Mouse (Mus musculus) ES-Bruce4 (cell line): ENCODE data around the gene Ccdc9. TPM values are rescaled to one million over a fixed set of nuclear protein-coding genes. Genes with fewer than 3 reads are reported as not detected.
A peak's percentile ranks its signal among the peaks of the same experiment; 100 is the strongest.

Experiments
- H3K27ac ChIP-seq: 2 replicates; pipeline ENCODE4 v1.5.1; 2012; ENCODE audit warnings: low read length, inconsistent platforms; ENCODE audit not compliant: insufficient read depth
- H3K27me3 ChIP-seq: 2 replicates; pipeline ENCODE4 v1.6.1; 2012; ENCODE audit warnings: mild to moderate bottlenecking, low read length, inconsistent platforms; ENCODE audit not compliant: control insufficient read depth, poor library complexity, insufficient read depth, severe bottlenecking
- H3K36me3 ChIP-seq: 2 replicates; pipeline ENCODE4 v1.6.1; 2012; ENCODE audit warnings: inconsistent platforms, mild to moderate bottlenecking, low read length, moderate library complexity; ENCODE audit not compliant: control insufficient read depth, poor library complexity, insufficient read depth, severe bottlenecking
- H3K4me1 ChIP-seq: one replicate; pipeline ENCODE4 v1.8.1; 2011; ENCODE audit warnings: low read length; ENCODE audit not compliant: control insufficient read depth, insufficient read depth
- H3K4me3 ChIP-seq: 2 replicates; pipeline ENCODE4 v1.5.1; 2011; ENCODE audit warnings: low read depth, mild to moderate bottlenecking, low read length
- H3K9ac ChIP-seq: 2 replicates; pipeline ENCODE4 v1.6.1; 2012; ENCODE audit warnings: low read depth, mild to moderate bottlenecking, inconsistent platforms; ENCODE audit not compliant: poor library complexity, severe bottlenecking
- H3K9me3 ChIP-seq: replicated peaks from 2 replicates; pipeline ENCODE4 v1.6.1; 2012; ENCODE audit warnings: mild to moderate bottlenecking, low read length, inconsistent platforms; ENCODE audit not compliant: control insufficient read depth, poor library complexity, insufficient read depth, severe bottlenecking
- CTCF ChIP-seq: IDR thresholded peaks from one replicate; pipeline ENCODE4 v1.8.1; 2011; ENCODE audit warnings: low read depth, low read length
- EP300 ChIP-seq: IDR thresholded peaks from 2 replicates; pipeline ENCODE4 v1.6.1; 2011; ENCODE audit warnings: low read depth, low read length; ENCODE audit not compliant: insufficient read depth
- POLR2A ChIP-seq: IDR thresholded peaks from one replicate; pipeline ENCODE4 v1.8.1; 2011; ENCODE audit warnings: low read length; ENCODE audit not compliant: insufficient read depth
- polyA plus RNA-seq: library from polyadenylated mRNA; stranded (reverse); fragments of >200 nt; gene quantifications from 2 replicates; pipeline ENCODE4 v1.2.4, GENCODE M21; 2011; ENCODE audit warnings: low read depth; ENCODE audit not compliant: missing spikeins, insufficient read depth, insufficient read length

The Ccdc9 gene
- polyA plus RNA-seq, 1 experiment: 86.6 TPM

DNA sequence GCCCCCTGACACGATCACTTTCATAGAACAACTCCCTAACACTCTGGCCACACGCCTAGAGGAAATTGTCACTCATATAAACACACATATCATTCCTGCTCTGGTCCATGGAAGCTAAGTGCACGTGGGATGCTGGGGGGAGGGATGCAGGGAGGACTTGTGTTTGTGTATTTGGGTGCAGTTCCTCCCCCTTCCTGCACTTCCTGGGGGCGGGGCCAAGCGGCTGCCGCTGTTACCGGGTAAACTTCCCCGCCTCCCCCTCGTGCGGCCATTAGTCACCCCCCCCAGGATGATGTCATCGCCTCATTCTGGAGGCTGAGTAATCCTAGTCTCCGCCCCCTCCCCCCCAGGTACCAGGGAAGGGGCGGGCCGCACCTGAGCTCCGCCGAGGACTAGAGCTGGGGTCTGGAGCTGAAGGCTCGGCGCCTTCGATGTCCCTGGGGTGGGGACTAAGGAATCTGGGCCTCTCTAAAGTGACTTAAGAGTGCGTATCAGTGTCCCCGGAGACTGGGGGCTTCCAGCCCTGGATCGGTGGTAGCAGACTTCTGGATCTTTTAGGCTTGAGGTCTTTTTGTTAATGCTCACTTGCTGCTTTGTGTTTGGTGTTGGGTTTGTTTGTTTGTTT, 10.3 kb upstream of the Ccdc9 start:
- Histone ChIP-seq H3K27ac (peak overlapping the region; percentile 55), H3K27me3 (no peaks in the 10 kb centered on the region), H3K9me3 (no peaks in the 10 kb centered on the region), H3K36me3 (no peaks in the 10 kb centered on the region), H3K4me1 (peaks cover 1% of the 10 kb centered on the region), H3K9ac (peak overlapping the region; percentile 57; the same call in 1 of the 2 replicates), H3K4me3 (peak overlapping the region; percentile 49)
- TF ChIP-seq CTCF: no peak
- peak; percentile 45; the same call in 1 of the 2 replicates for TF ChIP-seq EP300
- no peak for TF ChIP-seq POLR2A

DNA sequence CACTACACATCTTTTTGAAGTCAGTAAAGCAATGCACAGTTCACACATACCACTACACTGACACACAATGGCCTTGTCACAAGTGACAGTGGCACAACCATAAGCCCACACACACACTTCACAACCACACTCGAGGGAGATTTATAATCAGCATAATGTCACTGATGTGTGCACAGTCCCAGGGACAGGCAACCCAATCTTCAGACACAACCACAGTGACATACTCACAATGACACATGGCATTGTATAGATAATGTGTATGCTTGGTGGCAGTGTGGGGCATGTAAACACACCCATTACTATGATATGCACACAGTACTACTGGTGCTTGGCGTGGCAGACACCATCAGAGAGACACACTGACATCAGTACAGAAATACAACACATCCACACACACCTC, 9.6 kb upstream of the Ccdc9 start:
- H3K9ac ChIP-seq: no peak overlapping the region
- no peak overlapping the region for H3K4me3 ChIP-seq
- peaks cover 1% of the 10 kb centered on the region for H3K4me1 ChIP-seq
- no peaks in the 10 kb centered on the region for H3K36me3 ChIP-seq
- no peaks in the 10 kb centered on the region for H3K27me3 ChIP-seq
- H3K9me3 ChIP-seq: no peaks in the 10 kb centered on the region
- peak overlapping the region; percentile 5 for H3K27ac ChIP-seq
- no peak for TF ChIP-seq POLR2A

DNA sequence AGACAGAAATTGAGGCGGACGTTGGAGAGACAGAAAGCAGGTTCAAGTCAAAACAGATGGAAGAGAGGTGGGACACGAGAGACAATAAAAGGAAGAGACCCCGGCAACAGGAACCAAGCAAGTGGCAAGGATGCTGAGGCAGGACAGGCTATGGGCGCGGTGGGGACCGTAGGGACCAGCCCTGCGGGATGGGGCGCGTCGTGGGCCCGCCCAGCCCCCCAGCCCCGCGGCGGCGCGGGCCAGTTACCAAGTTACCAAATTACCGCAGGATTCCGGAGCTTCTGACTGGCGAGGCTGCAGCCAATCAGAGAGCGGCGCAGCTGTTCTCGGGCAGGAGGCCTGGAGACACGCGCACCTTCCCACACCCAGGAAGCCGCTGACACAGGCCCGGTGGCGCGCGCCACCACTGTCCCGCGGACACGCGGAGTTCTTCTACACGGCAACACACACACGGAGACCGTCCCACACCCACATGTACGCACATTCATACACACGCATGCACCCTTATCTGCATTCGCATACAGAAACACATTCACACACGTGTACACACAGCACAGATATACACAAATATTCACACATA, 8.8 kb upstream of the Ccdc9 start:
- TF ChIP-seq POLR2A (no peak), EP300 (0 out of 2 replicates have a peak, but pooled peaks have one; percentile 28)
- H3K4me3 ChIP-seq: peak overlapping the region; percentile 70
- H3K9me3 ChIP-seq: no peaks in the 10 kb centered on the region
- H3K27me3 ChIP-seq: no peaks in the 10 kb centered on the region
- H3K36me3 ChIP-seq: no peaks in the 10 kb centered on the region
- peak overlapping the region; percentile 90 for H3K27ac ChIP-seq
- peaks cover under 1% of the 10 kb centered on the region for H3K4me1 ChIP-seq
- H3K9ac ChIP-seq: peak overlapping the region; percentile 70

DNA sequence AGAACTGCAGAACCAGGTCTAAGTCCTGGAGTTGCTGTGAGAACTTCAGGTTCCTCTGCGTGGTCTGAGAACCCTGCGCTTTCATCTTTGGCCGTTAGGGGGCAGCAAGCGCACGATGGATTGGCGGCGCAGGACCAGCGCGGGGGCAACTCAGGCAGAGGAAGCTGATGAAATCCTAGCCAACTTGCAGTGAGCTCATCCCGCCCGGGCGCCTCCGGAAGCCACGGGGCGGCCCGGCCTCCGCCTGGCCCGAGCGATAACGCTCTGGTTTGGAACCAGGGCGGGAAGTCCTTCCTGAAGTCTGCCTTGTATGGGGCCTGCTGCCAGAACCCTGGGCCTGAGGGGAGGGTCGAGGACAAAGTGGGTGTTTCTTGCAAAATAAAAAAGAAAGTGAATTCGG, 8.2 kb upstream of the Ccdc9 start:
- Histone ChIP-seq H3K9ac (peak overlapping the region; percentile 70), H3K27ac (peak overlapping the region; percentile 90), H3K4me1 (no peaks in the 10 kb centered on the region), H3K27me3 (no peaks in the 10 kb centered on the region), H3K36me3 (no peaks in the 10 kb centered on the region), H3K9me3 (no peaks in the 10 kb centered on the region), H3K4me3 (peak overlapping the region; percentile 70)
- TF ChIP-seq CTCF: peak; percentile 96
- no peak for TF ChIP-seq POLR2A
- peak; percentile 58; the same call in 1 of the 2 replicates for TF ChIP-seq EP300

DNA sequence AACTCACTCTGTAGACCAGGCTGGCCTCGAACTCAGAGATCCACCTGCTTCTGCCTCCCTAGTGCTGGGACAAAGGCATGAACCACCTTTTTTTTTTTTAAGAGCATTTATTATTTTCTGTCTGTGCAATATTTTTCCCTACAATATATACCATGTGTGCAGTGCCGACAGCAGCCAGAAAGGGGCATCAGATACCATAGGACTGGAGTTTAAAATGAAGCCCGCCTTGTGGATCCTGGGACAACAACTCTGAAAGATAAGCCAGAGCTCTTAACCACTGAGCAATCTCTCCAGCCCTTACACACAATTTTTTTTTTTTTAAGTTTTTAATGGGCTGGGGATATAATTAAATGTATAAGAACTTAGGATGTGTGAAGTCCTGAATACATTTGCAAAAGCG, 7.8 kb upstream of the Ccdc9 start:
- TF ChIP-seq CTCF (peak; percentile 12), POLR2A (no peak)
- Histone ChIP-seq H3K4me1 (no peaks in the 10 kb centered on the region), H3K36me3 (no peaks in the 10 kb centered on the region), H3K4me3 (no peak overlapping the region), H3K27me3 (no peaks in the 10 kb centered on the region), H3K27ac (no peak overlapping the region), H3K9ac (no peak overlapping the region), H3K9me3 (no peaks in the 10 kb centered on the region)

DNA sequence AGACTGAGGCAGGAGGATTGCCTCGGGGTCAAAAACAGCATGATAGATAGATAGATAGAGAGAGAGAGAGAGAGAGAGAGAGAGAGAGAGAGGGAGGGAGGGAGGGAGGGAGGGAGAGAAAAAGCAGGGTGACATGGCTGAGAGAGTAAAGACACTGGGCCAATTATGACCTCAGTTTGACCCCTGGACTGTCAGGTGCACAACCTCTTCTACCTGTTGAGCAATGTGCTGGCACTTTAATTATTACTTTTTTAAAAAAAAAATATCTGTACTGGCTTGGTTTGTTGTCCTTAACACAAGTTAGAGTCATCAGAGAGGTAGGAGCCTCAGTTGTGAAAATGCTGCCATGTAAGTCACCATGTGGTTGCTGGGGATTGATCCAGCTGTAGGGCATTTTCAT, 1.2 kb upstream of the Ccdc9 start:
- no peak for TF ChIP-seq POLR2A
- no peak overlapping the region for H3K27ac ChIP-seq
- peaks cover 8% of the 10 kb centered on the region for H3K36me3 ChIP-seq
- H3K4me1 ChIP-seq: peaks cover 2% of the 10 kb centered on the region
- H3K9me3 ChIP-seq: no peaks in the 10 kb centered on the region
- H3K4me3 ChIP-seq: no peak overlapping the region
- no peak overlapping the region for H3K9ac ChIP-seq
- H3K27me3 ChIP-seq: no peaks in the 10 kb centered on the region
